Mouse (Mus musculus) bone marrow, adult 2 months (tissue): Measurements from ENCODE around the gene Map3k12.

Experiments used
- CTCF ChIP-seq: fragments of 200-500 bp; IDR thresholded peaks from 2 replicates; pipeline ENCODE4 v1.5.1; 2011; ENCODE audit warnings: low read length, control low read depth; ENCODE audit not compliant: control insufficient read depth, insufficient read depth
- POLR2A ChIP-seq: fragments of 200-500 bp; IDR thresholded peaks from 2 replicates; pipeline ENCODE4 v1.6.1; 2011; ENCODE audit warnings: low read depth, mild to moderate bottlenecking, control low read depth, low read length, borderline replicate concordance; ENCODE audit not compliant: control insufficient read depth

GRCm38 (mm10) chr15:102516728-102517404, at the start of gene Map3k12:
- TF ChIP-seq POLR2A (no peak), CTCF (no peak)
